Mouse (Mus musculus) ES-Bruce4 (cell line): ENCODE measurements at regions not wholly inside any gene's neighbourhood (a gene's known extent, or its start where the extent isn't known, plus 50 kb on each side); places are given as distances from the start of the nearest gene placed in this dataset.

Source experiments
- H3K27ac ChIP-seq: 2 replicates; pipeline ENCODE4 v1.5.1; 2012; ENCODE audit warnings: low read length, inconsistent platforms; ENCODE audit not compliant: insufficient read depth
- H3K27me3 ChIP-seq: 2 replicates; pipeline ENCODE4 v1.6.1; 2012; ENCODE audit warnings: mild to moderate bottlenecking, low read length, inconsistent platforms; ENCODE audit not compliant: control insufficient read depth, poor library complexity, insufficient read depth, severe bottlenecking
- H3K36me3 ChIP-seq: 2 replicates; pipeline ENCODE4 v1.6.1; 2012; ENCODE audit warnings: inconsistent platforms, mild to moderate bottlenecking, low read length, moderate library complexity; ENCODE audit not compliant: control insufficient read depth, poor library complexity, insufficient read depth, severe bottlenecking
- H3K4me1 ChIP-seq: one replicate; pipeline ENCODE4 v1.8.1; 2011; ENCODE audit warnings: low read length; ENCODE audit not compliant: control insufficient read depth, insufficient read depth
- H3K4me3 ChIP-seq: 2 replicates; pipeline ENCODE4 v1.5.1; 2011; ENCODE audit warnings: low read depth, mild to moderate bottlenecking, low read length
- H3K9ac ChIP-seq: 2 replicates; pipeline ENCODE4 v1.6.1; 2012; ENCODE audit warnings: low read depth, mild to moderate bottlenecking, inconsistent platforms; ENCODE audit not compliant: poor library complexity, severe bottlenecking
- H3K9me3 ChIP-seq: replicated peaks from 2 replicates; pipeline ENCODE4 v1.6.1; 2012; ENCODE audit warnings: mild to moderate bottlenecking, low read length, inconsistent platforms; ENCODE audit not compliant: control insufficient read depth, poor library complexity, insufficient read depth, severe bottlenecking
- CTCF ChIP-seq: IDR thresholded peaks from one replicate; pipeline ENCODE4 v1.8.1; 2011; ENCODE audit warnings: low read depth, low read length
- EP300 ChIP-seq: IDR thresholded peaks from 2 replicates; pipeline ENCODE4 v1.6.1; 2011; ENCODE audit warnings: low read depth, low read length; ENCODE audit not compliant: insufficient read depth
- POLR2A ChIP-seq: IDR thresholded peaks from one replicate; pipeline ENCODE4 v1.8.1; 2011; ENCODE audit warnings: low read length; ENCODE audit not compliant: insufficient read depth

GRCm38 (mm10) chr4:31612825-31613514, 350.9 kb upstream of the Map3k7 start:
- no peak overlapping the region for H3K27ac ChIP-seq
- TF ChIP-seq EP300: no peak
- no peak for TF ChIP-seq CTCF
- no peak for TF ChIP-seq POLR2A
- no peak overlapping the region for H3K4me3 ChIP-seq
- no peaks in the 10 kb centered on the region for H3K9me3 ChIP-seq
- no peaks in the 10 kb centered on the region; the same call in 1 of the 2 replicates for H3K27me3 ChIP-seq
- H3K9ac ChIP-seq: no peak overlapping the region
- no peaks in the 10 kb centered on the region for H3K36me3 ChIP-seq
- no peaks in the 10 kb centered on the region for H3K4me1 ChIP-seq

GRCm38 (mm10) chr4:31617572-31617971, 346.3 kb upstream of the Map3k7 start:
- no peak overlapping the region for H3K27ac ChIP-seq
- H3K27me3 ChIP-seq: no peaks in the 10 kb centered on the region
- no peaks in the 10 kb centered on the region for H3K36me3 ChIP-seq
- H3K9me3 ChIP-seq: no peaks in the 10 kb centered on the region
- H3K9ac ChIP-seq: no peak overlapping the region
- no peak overlapping the region for H3K4me3 ChIP-seq
- no peaks in the 10 kb centered on the region for H3K4me1 ChIP-seq
- TF ChIP-seq CTCF: no peak
- no peak for TF ChIP-seq EP300
- TF ChIP-seq POLR2A: no peak

GRCm38 (mm10) chr4:31618026-31618425, 345.9 kb upstream of the Map3k7 start:
- no peaks in the 10 kb centered on the region for H3K4me1 ChIP-seq
- no peak overlapping the region for H3K4me3 ChIP-seq
- H3K27me3 ChIP-seq: no peaks in the 10 kb centered on the region
- no peak overlapping the region for H3K27ac ChIP-seq
- H3K9ac ChIP-seq: no peak overlapping the region
- H3K36me3 ChIP-seq: no peaks in the 10 kb centered on the region
- no peaks in the 10 kb centered on the region for H3K9me3 ChIP-seq
- TF ChIP-seq CTCF (no peak), EP300 (no peak), POLR2A (no peak)

DNA sequence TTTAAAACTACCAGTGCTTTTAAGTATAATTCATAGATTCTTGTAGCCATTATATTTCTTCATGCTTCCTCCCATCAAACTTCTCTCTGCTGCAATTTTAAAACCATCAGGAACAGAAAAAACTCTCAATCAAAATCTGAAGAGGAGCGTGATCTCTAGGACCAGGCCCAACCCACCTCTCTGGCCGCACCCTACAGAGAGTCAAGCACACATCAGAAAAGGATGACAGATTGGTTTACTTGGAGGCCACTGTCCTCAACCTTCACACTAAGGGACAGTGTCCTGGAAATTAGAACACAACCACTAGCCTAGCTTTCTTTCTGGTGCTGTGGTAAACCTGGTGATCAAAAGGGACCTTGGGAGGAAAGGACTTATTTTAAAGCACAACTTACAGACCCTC, 342.7 kb upstream of the Map3k7 start:
- no peak overlapping the region for H3K9ac ChIP-seq
- TF ChIP-seq CTCF: no peak
- no peak for TF ChIP-seq POLR2A
- no peak for TF ChIP-seq EP300
- H3K27ac ChIP-seq: no peak overlapping the region
- no peaks in the 10 kb centered on the region for H3K27me3 ChIP-seq
- no peaks in the 10 kb centered on the region for H3K36me3 ChIP-seq
- no peaks in the 10 kb centered on the region for H3K4me1 ChIP-seq
- H3K4me3 ChIP-seq: no peak overlapping the region
- no peaks in the 10 kb centered on the region for H3K9me3 ChIP-seq

DNA sequence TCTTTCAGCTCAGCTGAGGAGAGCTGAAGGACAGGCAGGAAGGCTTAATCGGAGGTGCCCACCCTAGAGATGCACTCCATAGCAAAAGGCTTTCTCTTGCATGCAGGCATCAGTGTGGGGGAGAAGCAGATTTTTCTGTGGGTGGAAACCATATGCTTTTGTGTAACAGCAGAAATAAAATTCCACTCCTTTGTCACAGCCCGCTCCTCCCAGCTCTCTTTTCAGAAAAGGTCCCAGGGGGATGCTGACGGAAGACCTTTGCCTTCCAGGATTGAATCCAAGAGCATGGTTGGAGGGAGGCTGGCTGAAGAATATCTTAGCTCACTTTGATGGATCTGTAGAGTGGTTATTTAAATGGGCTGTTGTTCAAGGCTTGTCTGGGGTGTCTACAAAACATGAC, 336.8 kb upstream of the Map3k7 start:
- Histone ChIP-seq H3K4me1 (no peaks in the 10 kb centered on the region), H3K4me3 (no peak overlapping the region), H3K9me3 (peaks cover 7% of the 10 kb centered on the region), H3K27ac (no peak overlapping the region), H3K36me3 (no peaks in the 10 kb centered on the region), H3K9ac (no peak overlapping the region), H3K27me3 (no peaks in the 10 kb centered on the region)
- TF ChIP-seq EP300 (no peak), POLR2A (no peak), CTCF (no peak)

GRCm38 (mm10) chr4:31627777-31628176, 336.1 kb upstream of the Map3k7 start:
- H3K9ac ChIP-seq: no peak overlapping the region
- no peaks in the 10 kb centered on the region for H3K27me3 ChIP-seq
- peaks cover 7% of the 10 kb centered on the region for H3K9me3 ChIP-seq
- H3K4me3 ChIP-seq: no peak overlapping the region
- H3K27ac ChIP-seq: no peak overlapping the region
- H3K4me1 ChIP-seq: no peaks in the 10 kb centered on the region
- no peaks in the 10 kb centered on the region for H3K36me3 ChIP-seq
- TF ChIP-seq CTCF (no peak), POLR2A (no peak), EP300 (no peak)
